Mouse (Mus musculus): Measurements from ENCODE around the gene Lrrc75b.

The Lrrc75b gene

GRCm38 (mm10) chr10:75566321-75566720, 6.2 kb upstream of the Lrrc75b start:
- DNase-seq, result no peak

- DNase-seq, result no peak
Measured at GRCm38 (mm10) chr10:75565906-75566305, 5.8 kb upstream of the Lrrc75b start.

- DNase-seq, result no peak
Measured at GRCm38 (mm10) chr10:75565436-75565835, 5.3 kb upstream of the Lrrc75b start.

GRCm38 (mm10) chr10:75564687-75565265, 4.6 kb upstream of the Lrrc75b start:
- DNase-seq, result no peak

- no peak for DNase-seq
Measured at GRCm38 (mm10) chr10:75562596-75562995, 2.5 kb upstream of the Lrrc75b start.

- no peak for DNase-seq
Measured at GRCm38 (mm10) chr10:75561071-75561654, 1.0 kb upstream of the Lrrc75b start, which contains the start of gene Ggt1. Ggt1 (plus strand) TSS chr10:75561604.

GRCm38 (mm10) chr10:75560549-75560899, 394 bp upstream of the Lrrc75b start:
- no peak for DNase-seq

- no peak for DNase-seq
Measured at GRCm38 (mm10) chr10:75559041-75559675, 972 bp downstream of the Lrrc75b start.

- DNase-seq, result peak; percentile 37
Measured at GRCm38 (mm10) chr10:75558515-75558914, 1.6 kb downstream of the Lrrc75b start.

GRCm38 (mm10) chr10:75556026-75556425, 4.1 kb downstream of the Lrrc75b start:
- DNase-seq, result peak; percentile 54

GRCm38 (mm10) chr10:75555557-75555956, 4.6 kb downstream of the Lrrc75b start:
- no peak for DNase-seq

- DNase-seq, result no peak
Measured at GRCm38 (mm10) chr10:75554090-75554489, 6.0 kb downstream of the Lrrc75b start.

GRCm38 (mm10) chr10:75552701-75553450, 7.3 kb downstream of the Lrrc75b start:
- DNase-seq, result no peak

- no peak for DNase-seq
Measured at GRCm38 (mm10) chr10:75552106-75552505, 8.0 kb downstream of the Lrrc75b start.

GRCm38 (mm10) chr10:75551175-75551574, 9.0 kb downstream of the Lrrc75b start:
- no peak for DNase-seq

- DNase-seq, result no peak
Measured at GRCm38 (mm10) chr10:75549886-75550285, 10.2 kb downstream of the Lrrc75b start.

- no peak for DNase-seq
Measured at GRCm38 (mm10) chr10:75548486-75548885, 11.6 kb downstream of the Lrrc75b start.

GRCm38 (mm10) chr10:75547901-75548300, 12.2 kb downstream of the Lrrc75b start:
- DNase-seq, result no peak

GRCm38 (mm10) chr10:75536123-75536522, 24.0 kb downstream of the Lrrc75b start:
- no peak for DNase-seq

GRCm38 (mm10) chr10:75535423-75535822, 24.7 kb downstream of the Lrrc75b start:
- no peak for DNase-seq

GRCm38 (mm10) chr10:75534934-75535333, 25.2 kb downstream of the Lrrc75b start:
- DNase-seq, result no peak

- no peak for DNase-seq
Measured at GRCm38 (mm10) chr10:75534216-75534615, 25.9 kb downstream of the Lrrc75b start.

- DNase-seq, result no peak
Measured at GRCm38 (mm10) chr10:75531532-75532090, 28.5 kb downstream of the Lrrc75b start.

Data from right cerebral cortex, postnatal 25 days (tissue).